Comparison of ENCODE assay signal across 8 mouse cellular contexts in genomic region chr9:117356764-117357442, GRCm38 (mm10).
DNase-seq lines count a peak whose midpoint lies in the region; ATAC-seq and TF ChIP-seq lines count a peak whose summit lies in the region.

No protein-coding gene starts in this region.

- intact Hi-C loops in gastrocnemius, postnatal 14 days (cut with DNase I; ENCODE audit: low total_unique reads), result no loop called here
- intact Hi-C loops in left cerebral cortex, adult 2 months (cut with DNase I), result no loop called here

- no peak overlapping the region for H3K27ac ChIP-seq in hindbrain, embryonic 16.5 days (ENCODE audit: low read depth, low read length)
- H3K27ac ChIP-seq in left cerebral cortex, adult 2 months, result no peak overlapping the region

- 8% methylated on average over 9 of the region's 9 CpGs for WGBS in hindbrain, embryonic 16.5 days

- no peaks in the 10 kb centered on the region for H3K4me1 ChIP-seq in hindbrain, embryonic 16.5 days (ENCODE audit: control insufficient read depth, insufficient read depth, low read depth, low read length)

- H3K9me3 ChIP-seq in hindbrain, embryonic 16.5 days (ENCODE audit: control insufficient read depth, low read length), result no peaks in the 10 kb centered on the region

- no peak overlapping the region for H3K4me2 ChIP-seq in hindbrain, embryonic 16.5 days (ENCODE audit: low read length)

- DNase-seq in adrenal gland, adult 2 months, result peak; percentile 81
- DNase-seq in gastrocnemius, postnatal 14 days, result peak; percentile 52
- DNase-seq in left cerebral cortex, adult 2 months (ENCODE audit: extremely low spot score in 1 of 2, low spot score in 2 of 2), result peak; percentile 37 to 46
- peak; percentile 86 for DNase-seq in lung, postnatal 25 days (ENCODE audit: low spot score)
- peak; percentile 16 for DNase-seq in right cerebral cortex, postnatal 14 days

- no peaks in the 10 kb centered on the region for H3K36me3 ChIP-seq in hindbrain, embryonic 16.5 days (ENCODE audit: control insufficient read depth, insufficient read depth, low read length)

- no peak overlapping the region for H3K9ac ChIP-seq in hindbrain, embryonic 16.5 days (ENCODE audit: low read depth, low read length)

- TF ChIP-seq CTCF in left cerebral cortex, adult 2 months (IDR thresholded peaks at IDR 0.05), result no peak

- ATAC-seq in common myeloid progenitor, adult 5-6 weeks (replicated peaks; ENCODE audit: low read depth, poor library complexity, severe bottlenecking), result peak; percentile 42; the same call in 1 of the 2 replicates
- ATAC-seq in hindbrain, embryonic 16.5 days, result peak; percentile 97
- ATAC-seq in megakaryocyte-erythroid progenitor cell, adult 5-6 weeks (replicated peaks; ENCODE audit: low FRiP score, low TSS enrichment, poor library complexity, severe bottlenecking), result no peak

- H3K27me3 ChIP-seq in hindbrain, embryonic 16.5 days (replicated peaks; ENCODE audit: control insufficient read depth, insufficient read depth, low read length), result no peaks in the 10 kb centered on the region

- no peak overlapping the region for H3K4me3 ChIP-seq in hindbrain, embryonic 16.5 days (ENCODE audit: low read length)
- H3K4me3 ChIP-seq in left cerebral cortex, adult 2 months, result no peak overlapping the region

Comparison
In these comparisons a context has a peak if more than half of its experiments do, and no peak if none do; other contexts are left out.
1. DNase-seq: peak in every context shown above with its lines; median percentile 86 in lung, postnatal 25 days; 81 in adrenal gland, adult 2 months; 52 in gastrocnemius, postnatal 14 days; 42 in left cerebral cortex, adult 2 months; 16 in right cerebral cortex, postnatal 14 days.